Mouse (Mus musculus): ENCODE results near the gene Usp50. TPM values are rescaled to one million over a fixed set of nuclear protein-coding genes. Genes with fewer than 3 reads are reported as not detected.

The Usp50 gene
- polyA plus RNA-seq, 1 experiment from 2014 or later: 2.2 TPM

Other genes with a start within 250 kb of the Usp50 start
- gene Slc27a2, start 231.1 kb downstream of the Usp50 start, polyA plus RNA-seq (2015; fragmentation: Nextera tagmentation; extraction: Ambion mirVana): 0.24 and 1.1 TPM in 2 replicates
- 9.2 and 10.6 TPM in 2 replicates for gene Hdc, start 164.2 kb downstream of the Usp50 start, polyA plus RNA-seq (2015; fragmentation: Nextera tagmentation; extraction: Ambion mirVana)
- gene Gabpb1, start 107.1 kb downstream of the Usp50 start, polyA plus RNA-seq (2015; fragmentation: Nextera tagmentation; extraction: Ambion mirVana): 28.5 and 32.6 TPM in 2 replicates
- gene Usp8, start 76.1 kb downstream of the Usp50 start, polyA plus RNA-seq (2015; fragmentation: Nextera tagmentation; extraction: Ambion mirVana): 26.8 and 30.7 TPM in 2 replicates
- 40.1 and 42.7 TPM in 2 replicates for gene Trpm7, start 92.8 kb upstream of the Usp50 start, polyA plus RNA-seq (2015; fragmentation: Nextera tagmentation; extraction: Ambion mirVana)
- 34.6 and 39.0 TPM in 2 replicates for gene Sppl2a, start 149.8 kb upstream of the Usp50 start, polyA plus RNA-seq (2015; fragmentation: Nextera tagmentation; extraction: Ambion mirVana)
- 8.2 and 9.0 TPM in 2 replicates for gene Ap4e1, start 225.2 kb upstream of the Usp50 start, polyA plus RNA-seq (2015; fragmentation: Nextera tagmentation; extraction: Ambion mirVana)

Data from heart, embryonic 15.5 days (tissue).